Mouse (Mus musculus) brain, embryonic 14.5 days (tissue): ENCODE results near the gene Cela1.

Experiments
- CTCF ChIP-seq: fragments of 200-500 bp; IDR thresholded peaks from 2 replicates; pipeline ENCODE4 v1.5.1; 2012; ENCODE audit warnings: inconsistent platforms, mild to moderate bottlenecking, moderate library complexity, borderline replicate concordance; ENCODE audit not compliant: insufficient read depth, insufficient read length; ENCODE audit errors: extremely low read depth
- POLR2A ChIP-seq: fragments of 200-500 bp; IDR thresholded peaks from 2 replicates; pipeline ENCODE4 v1.6.1; 2012; ENCODE audit warnings: mild to moderate bottlenecking, inconsistent platforms, borderline replicate concordance; ENCODE audit not compliant: poor library complexity, insufficient read depth, insufficient read length, severe bottlenecking; ENCODE audit errors: extremely low read depth

GRCm38 (mm10) chr15:100731081-100731480 lies 43.4 kb upstream of the Cela1 start:
- TF ChIP-seq CTCF (no peak), POLR2A (no peak)
